ENCODE assay signal across 12 mouse cellular contexts in the genomic region with DNA sequence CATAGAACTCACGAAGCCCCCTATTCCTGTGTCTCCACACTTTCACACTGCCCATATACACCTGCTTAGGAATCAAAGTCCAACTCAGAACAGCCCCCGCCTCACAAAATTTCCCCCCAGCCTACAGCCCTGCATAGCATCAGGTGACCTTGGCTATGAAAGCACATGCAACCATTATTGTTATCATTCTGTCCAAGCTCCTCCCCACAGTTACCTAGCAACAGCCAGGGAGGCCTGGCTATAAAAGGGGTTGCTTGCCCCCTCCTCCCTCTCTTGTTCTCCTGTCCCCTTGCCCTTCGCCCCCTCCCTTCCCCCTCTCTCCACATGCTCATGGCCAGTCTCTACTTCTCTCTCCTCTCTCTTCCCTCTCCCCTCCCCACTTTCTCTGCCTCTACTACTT.
DNase-seq lines count a peak whose midpoint lies in the region; ATAC-seq and TF ChIP-seq lines count a peak whose summit lies in the region.
"Had no signal": no experiment of that assay in that cellular context is flagged by ENCODE, and none has a peak within 500 bp of the region (broad histone marks: within the 10 kb centered on the region; RNA-seq: fewer than 3 reads in every experiment).

No protein-coding gene starts in this region.

- H3K9me3 ChIP-seq in forebrain, embryonic 16.5 days (ENCODE audit: control insufficient read depth, low read length), result no peaks in the 10 kb centered on the region
- no peaks in the 10 kb centered on the region for H3K9me3 ChIP-seq in midbrain, embryonic 11.5 days (ENCODE audit: control insufficient read depth, low read length)
- H3K9me3 ChIP-seq: limb, embryonic 15.5 days had no signal

- TF ChIP-seq CTCF in layer of hippocampus, adult 2 months (conservative IDR thresholded peaks at IDR 0.05), result no peak

- no peak overlapping the region for H3K4me3 ChIP-seq in layer of hippocampus, adult 2 months
- H3K4me3 ChIP-seq in forebrain, embryonic 16.5 days (replicated peaks; ENCODE audit: low read length), result no peak overlapping the region
- no peak overlapping the region for H3K4me3 ChIP-seq in midbrain, embryonic 11.5 days (ENCODE audit: low read depth, low read length)
- H3K4me3 ChIP-seq: limb, embryonic 15.5 days had no signal

- peaks cover 3% of the 10 kb centered on the region; the same call in 1 of the 2 replicates for H3K4me1 ChIP-seq in forebrain, embryonic 16.5 days (replicated peaks; ENCODE audit: control insufficient read depth, insufficient read depth, low read length)
- H3K4me1 ChIP-seq in midbrain, embryonic 11.5 days (ENCODE audit: control insufficient read depth, insufficient read depth, low read length), result peaks cover 15% of the 10 kb centered on the region

- no peaks in the 10 kb centered on the region for H3K27me3 ChIP-seq in forebrain, embryonic 16.5 days (replicated peaks; ENCODE audit: control insufficient read depth, insufficient read depth, low read length)
- H3K27me3 ChIP-seq in midbrain, embryonic 11.5 days (ENCODE audit: control insufficient read depth, insufficient read depth, low read length), result no peaks in the 10 kb centered on the region
- H3K27me3 ChIP-seq: CH12.LX; limb, embryonic 15.5 days had no signal

- H3K36me3 ChIP-seq in forebrain, embryonic 16.5 days (ENCODE audit: control insufficient read depth, insufficient read depth), result no peaks in the 10 kb centered on the region
- H3K36me3 ChIP-seq in midbrain, embryonic 11.5 days (ENCODE audit: control insufficient read depth, insufficient read depth, low read length), result no peaks in the 10 kb centered on the region
- H3K36me3 ChIP-seq: limb, embryonic 15.5 days had no signal

- 0 out of 2 replicates have a peak overlapping the region, but pooled peaks have one; percentile 43 for H3K27ac ChIP-seq in layer of hippocampus, adult 2 months
- H3K27ac ChIP-seq in forebrain, embryonic 16.5 days (ENCODE audit: low read length), result no peak overlapping the region
- H3K27ac ChIP-seq in midbrain, embryonic 11.5 days (ENCODE audit: low read depth, low read length), result peak overlapping the region; percentile 8; the same call in 1 of the 2 replicates
- H3K27ac ChIP-seq: limb, embryonic 15.5 days had no signal

- no peak for DNase-seq in layer of hippocampus, adult 2 months (ENCODE audit: low spot score in 2 of 2)
- no peak for DNase-seq in layer of hippocampus, postnatal 14 days (ENCODE audit: low spot score in 2 of 2)
- DNase-seq in midbrain, embryonic 11.5 days (ENCODE audit: low spot score, missing footprints), result peak; percentile 92
- DNase-seq in spleen, adult 18-20 months, result no peak
- DNase-seq in cerebellum, adult 11-12 months, result no peak
- DNase-seq in ovary, postnatal 14 days (ENCODE audit: low spot score), result no peak
- DNase-seq in ovary, postnatal 10 days (ENCODE audit: low spot score), result no peak
- DNase-seq: kidney, postnatal 4 days; thymus, adult 2 months had no signal

- H3K4me2 ChIP-seq in forebrain, embryonic 16.5 days (ENCODE audit: low read length), result no peak overlapping the region
- H3K4me2 ChIP-seq in midbrain, embryonic 11.5 days, result no peak overlapping the region
- H3K4me2 ChIP-seq: limb, embryonic 15.5 days had no signal

- no peak overlapping the region for H3K9ac ChIP-seq in forebrain, embryonic 16.5 days (replicated peaks; ENCODE audit: low read depth, low read length)
- no peak overlapping the region for H3K9ac ChIP-seq in midbrain, embryonic 11.5 days (ENCODE audit: low read length)
- H3K9ac ChIP-seq: limb, embryonic 15.5 days had no signal

- peak; percentile 37 for ATAC-seq in forebrain, embryonic 16.5 days
- ATAC-seq in midbrain, embryonic 11.5 days (ENCODE audit: low FRiP score), result peak; percentile 90

- WGBS in forebrain, embryonic 16.5 days, result 53% methylated on average over 3 of the region's 3 CpGs
- 61% methylated on average over 3 of the region's 3 CpGs for WGBS in midbrain, embryonic 11.5 days
